Mouse (Mus musculus) megakaryocyte-erythroid progenitor cell, adult 5 weeks (primary cell): ENCODE measurements around the gene Prr5. TPM values are rescaled to one million over a fixed set of nuclear protein-coding genes. Genes with fewer than 3 reads are reported as not detected.

Source experiments
- polyA plus RNA-seq: library from polyadenylated mRNA; stranded (reverse); fragments of >175 nt; gene quantifications from 2 replicates; pipeline ENCODE4 v1.2.3, GENCODE M21; 2012

The Prr5 gene
- polyA plus RNA-seq = 58.0 and 59.3 TPM in 2 replicates

GRCm38 (mm10) chr15:84668938-84669747 is at the start of gene Prr5:
Gene Prr5 (plus strand): TSS chr15:84669620.

GRCm38 (mm10) chr15:84719791-84720190 is 50.4 kb downstream of the Prr5 start, which contains the start of gene Arhgap8:
Gene Arhgap8 (plus strand): TSS chr15:84720052.

Other genes starting within 250 kb of the Prr5 start
- 0.02 TPM in 1 of 2 replicates, not detected in the other for gene Shisal1, start 222.5 kb upstream of the Prr5 start, polyA plus RNA-seq
- 3.7 and 4.0 TPM in 2 replicates for gene Rtl6, start 111.8 kb upstream of the Prr5 start, polyA plus RNA-seq
- gene Arhgap8, start 50.4 kb downstream of the Prr5 start, polyA plus RNA-seq = 0.14 TPM in 1 of 2 replicates, not detected in the other
- 1.9 and 3.3 TPM in 2 replicates for gene Phf21b, start 186.4 kb downstream of the Prr5 start, polyA plus RNA-seq